Mouse (Mus musculus): ENCODE data around the gene Gtpbp2. TPM values are rescaled to one million over a fixed set of nuclear protein-coding genes. Genes with fewer than 3 reads are reported as not detected.

The Gtpbp2 gene
- polyA plus RNA-seq, 1 experiment from 2014 or later = 28.7 TPM

GRCm38 (mm10) chr17:46210550-46210949, 49.7 kb downstream of the Gtpbp2 start:
- H3K27ac ChIP-seq (ENCODE audit: low read depth, low read length) = no peak overlapping the region
- no peak overlapping the region for H3K4me2 ChIP-seq (ENCODE audit: low read depth, low read length, severe bottlenecking)
- H3K4me1 ChIP-seq (replicated peaks; ENCODE audit: control insufficient read depth, insufficient read depth, low read length) = no peaks in the 10 kb centered on the region
- no peaks in the 10 kb centered on the region for H3K9me3 ChIP-seq (ENCODE audit: control insufficient read depth, low read length)
- WGBS = 88% methylated on average over 3 of the region's 3 CpGs
- ATAC-seq (replicated peaks; ENCODE audit: low FRiP score) = no peak
- no peak overlapping the region for H3K4me3 ChIP-seq (ENCODE audit: low read depth, low read length)
- H3K27me3 ChIP-seq (ENCODE audit: control insufficient read depth, insufficient read depth, low read length) = no peaks in the 10 kb centered on the region
- no peak for DNase-seq (ENCODE audit: low spot score)
- no peak overlapping the region for H3K9ac ChIP-seq (ENCODE audit: low read length)
- peaks cover 16% of the 10 kb centered on the region for H3K36me3 ChIP-seq (ENCODE audit: control insufficient read depth, insufficient read depth, low read length)

Other genes starting within 250 kb of the Gtpbp2 start
- 2.9 and 3.3 TPM in 2 replicates for gene Vegfa, start 128.7 kb upstream of the Gtpbp2 start, polyA plus RNA-seq (2014; fragmentation: Nextera tagmentation; extraction: Ambion mirVana)
- gene Mrps18a, start 50.0 kb upstream of the Gtpbp2 start, polyA plus RNA-seq (2014; fragmentation: Nextera tagmentation; extraction: Ambion mirVana) = 119 and 127 TPM in 2 replicates
- 14.1 and 15.6 TPM in 2 replicates for gene Rsph9, start 16.8 kb upstream of the Gtpbp2 start, polyA plus RNA-seq (2014; fragmentation: Nextera tagmentation; extraction: Ambion mirVana)
- 33.7 and 35.4 TPM in 2 replicates for gene Mad2l1bp, start 7.5 kb upstream of the Gtpbp2 start, polyA plus RNA-seq (2014; fragmentation: Nextera tagmentation; extraction: Ambion mirVana)
- gene Polh, start 41.6 kb downstream of the Gtpbp2 start, polyA plus RNA-seq (2014; fragmentation: Nextera tagmentation; extraction: Ambion mirVana) = 14.0 and 14.3 TPM in 2 replicates
- gene Xpo5, start 41.8 kb downstream of the Gtpbp2 start, polyA plus RNA-seq (2014; fragmentation: Nextera tagmentation; extraction: Ambion mirVana) = 76.7 and 79.7 TPM in 2 replicates
- gene Polr1c, start 87.0 kb downstream of the Gtpbp2 start, polyA plus RNA-seq (2014; fragmentation: Nextera tagmentation; extraction: Ambion mirVana) = 111 and 118 TPM in 2 replicates
- gene Yipf3, start 87.0 kb downstream of the Gtpbp2 start, polyA plus RNA-seq (2014; fragmentation: Nextera tagmentation; extraction: Ambion mirVana) = 57.8 and 75.5 TPM in 2 replicates
- 2.3 and 3.8 TPM in 2 replicates for gene Lrrc73, start 92.5 kb downstream of the Gtpbp2 start, polyA plus RNA-seq (2014; fragmentation: Nextera tagmentation; extraction: Ambion mirVana)
- 62.6 and 63.4 TPM in 2 replicates for gene Tjap1, start 122.0 kb downstream of the Gtpbp2 start, polyA plus RNA-seq (2014; fragmentation: Nextera tagmentation; extraction: Ambion mirVana)
- gene Dlk2, start 136.4 kb downstream of the Gtpbp2 start, polyA plus RNA-seq (2014; fragmentation: Nextera tagmentation; extraction: Ambion mirVana) = 1.2 and 1.5 TPM in 2 replicates
- 7.3 and 8.3 TPM in 2 replicates for gene Abcc10, start 167.3 kb downstream of the Gtpbp2 start, polyA plus RNA-seq (2014; fragmentation: Nextera tagmentation; extraction: Ambion mirVana)
- 16.4 and 17.0 TPM in 2 replicates for gene Zfp318, start 222.7 kb downstream of the Gtpbp2 start, polyA plus RNA-seq (2014; fragmentation: Nextera tagmentation; extraction: Ambion mirVana)